In genomic region chr2:177957145-177957544, GRCm38 (mm10) we compare ENCODE assay signal across 8 mouse cellular contexts. TPM values are rescaled to one million over a fixed set of nuclear protein-coding genes. Genes with fewer than 3 reads are reported as not detected.
DNase-seq lines count a peak whose midpoint lies in the region; ATAC-seq and TF ChIP-seq lines count a peak whose summit lies in the region.
"Not testable (repeated sequence)": the region's sequence is repeated elsewhere in the genome, so short reads cannot be mapped to it uniquely, and the experiment has no call there.

TSS of gene Gm14326 (minus strand) at chr2:177957297.

- not testable (repeated sequence) for ATAC-seq in activated CD4-positive, CD25-positive, alpha-beta regulatory T cell, adult 4 months; intestine, postnatal 0 days

- intact Hi-C loops in left cerebral cortex, postnatal 36 days (cut with DNase I): not testable (repeated sequence)

- H3K36me3 ChIP-seq in intestine, postnatal 0 days (ENCODE audit: control insufficient read depth, insufficient read depth): not testable (repeated sequence)

- H3K4me3 ChIP-seq in intestine, postnatal 0 days (ENCODE audit: low read depth, low read length): peak within 1 kb of the TSS; percentile 38

- peak within 1 kb of the TSS; percentile 61 for H3K4me2 ChIP-seq in intestine, postnatal 0 days (replicated peaks; ENCODE audit: low read depth)

- not testable (repeated sequence) for H3K9me3 ChIP-seq in intestine, postnatal 0 days (ENCODE audit: control insufficient read depth)

- not testable (repeated sequence) for H3K9ac ChIP-seq in intestine, postnatal 0 days (ENCODE audit: low read depth, low read length)

- 4% methylated on average over 4 of the region's 7 CpGs for WGBS in intestine, postnatal 0 days

- not testable (repeated sequence) for TF ChIP-seq CTCF in intestine, postnatal 0 days (IDR thresholded peaks at IDR 0.05; ENCODE audit: low read depth)

- not testable (repeated sequence) for H3K27me3 ChIP-seq in intestine, postnatal 0 days (replicated peaks; ENCODE audit: control insufficient read depth, insufficient read depth, low read length)

- not testable (repeated sequence) for H3K27ac ChIP-seq in intestine, postnatal 0 days (ENCODE audit: low read depth, low read length)

- peak; percentile 37 for DNase-seq in embryo, embryonic 10.5 days (ENCODE audit: low spot score)
- DNase-seq in heart, adult 11 months: peak; percentile 100
- DNase-seq in left cerebral cortex, postnatal 36 days (ENCODE audit: low spot score in 2 of 2): peak; percentile 82 to 86
- DNase-seq in mesoderm, embryonic 11.5 days (ENCODE audit: low read depth, low spot score): peak; percentile 8
- peak; percentile 84 for DNase-seq in right cerebral cortex, postnatal 25 days
- peak; percentile 80 to 85 for DNase-seq in urinary bladder, postnatal 36 days (ENCODE audit: low spot score in 2 of 2)

- not testable (repeated sequence) for H3K4me1 ChIP-seq in intestine, postnatal 0 days (replicated peaks; ENCODE audit: control insufficient read depth, insufficient read depth, low read length)

RNA-seq across cellular contexts. Expression of gene Gm14326, which starts in this region (rescaled TPM):
- 10 to 100 TPM; 15.1 to 20.0 TPM for polyA plus RNA-seq in activated CD4-positive, CD25-positive, alpha-beta regulatory T cell, adult 4 months (2017; shearing (Covaris generic))
- 12.7 and 15.0 TPM in 2 replicates for polyA plus RNA-seq in intestine, postnatal 0 days (2015; fragmentation: Nextera tagmentation; extraction: Ambion mirVana)
- total RNA-seq in left cerebral cortex, postnatal 36 days (2021): 10 to 100 TPM; 48.8 to 50.2 TPM

Comparison
In these comparisons a context has a peak if more than half of its experiments do, and no peak if none do; other contexts are left out.
1. DNase-seq: peak in every context shown above with its lines; median percentile 100 in heart, adult 11 months; 84 in left cerebral cortex, postnatal 36 days; 84 in right cerebral cortex, postnatal 25 days; 82 in urinary bladder, postnatal 36 days; 37 in embryo, embryonic 10.5 days; 8 in mesoderm, embryonic 11.5 days.